Mouse (Mus musculus) limb, embryonic 14.5 days (tissue): ENCODE data around the gene Cpeb4. TPM values are rescaled to one million over a fixed set of nuclear protein-coding genes. Genes with fewer than 3 reads are reported as not detected.

Source experiments
- ATAC-seq: fragments of 200-750 bp; cut with Nextera tagmentation; 2 replicates; pipeline ENCODE4 v1.8.0; 2017; ENCODE audit warnings: low read depth, moderate number of reproducible peaks, moderate TSS enrichment; ENCODE audit not compliant: low FRiP score
- DNase-seq: peaks from one replicate; pipeline ENCODE4 v3.0.0-alpha.2; 2015; ENCODE audit warnings: low spot score
- H3K27ac ChIP-seq: fragments of 300-500 bp; sonication (generic); replicated peaks from 2 replicates; pipeline ENCODE4 v1.5.1; 2014; ENCODE audit warnings: low read depth, mild to moderate bottlenecking, low read length, moderate library complexity, mixed read lengths
- H3K27me3 ChIP-seq: fragments of 300-500 bp; sonication (generic); 2 replicates; pipeline ENCODE4 v1.6.1; 2014; ENCODE audit warnings: low read length, mixed read lengths; ENCODE audit not compliant: control insufficient read depth, insufficient read depth
- H3K36me3 ChIP-seq: fragments of 300-500 bp; sonication (generic); 2 replicates; pipeline ENCODE4 v1.6.1; 2014; ENCODE audit warnings: mild to moderate bottlenecking, low read length, moderate library complexity, mixed read lengths; ENCODE audit not compliant: control insufficient read depth, insufficient read depth
- H3K4me1 ChIP-seq: fragments of 300-500 bp; sonication (generic); 2 replicates; pipeline ENCODE4 v1.6.1; 2014; ENCODE audit warnings: antibody characterized with exemption, low read length, mixed read lengths; ENCODE audit not compliant: control insufficient read depth, insufficient read depth
- H3K4me2 ChIP-seq: fragments of 300-500 bp; sonication (generic); replicated peaks from 2 replicates; pipeline ENCODE4 v1.6.1; 2014; ENCODE audit warnings: low read depth, mild to moderate bottlenecking, low read length, moderate library complexity; ENCODE audit not compliant: severe bottlenecking
- H3K4me3 ChIP-seq: fragments of 300-500 bp; sonication (generic); replicated peaks from 2 replicates; pipeline ENCODE4 v1.5.1; 2014; ENCODE audit warnings: low read length
- H3K9ac ChIP-seq: fragments of 300-500 bp; sonication (generic); 2 replicates; pipeline ENCODE4 v1.6.1; 2014; ENCODE audit warnings: mild to moderate bottlenecking, low read depth, low read length, moderate library complexity; ENCODE audit not compliant: severe bottlenecking
- H3K9me3 ChIP-seq: fragments of 300-500 bp; sonication (generic); 2 replicates; pipeline ENCODE4 v1.6.1; 2016; ENCODE audit warnings: low read length; ENCODE audit not compliant: control insufficient read depth
- POLR2A ChIP-seq: fragments of 200-500 bp; IDR thresholded peaks from 2 replicates; pipeline ENCODE4 v1.8.0; 2012; ENCODE audit warnings: inconsistent platforms, mild to moderate bottlenecking, moderate library complexity, borderline replicate concordance; ENCODE audit not compliant: insufficient read depth, insufficient read length; ENCODE audit errors: extremely low read depth
- WGBS: fragments of 180-500 bp; shearing (Covaris S2); extraction: QIAGEN DNeasy Blood & Tissue Kit; methylation state at CpG from one replicate; pipeline ENCODE4 v1.1.7; 2014; 5-methylcytosine and 5-hydroxymethylcytosine counted together
- polyA plus RNA-seq, 2 experiments: library from polyadenylated mRNA; depleted of rRNA in 1 of 2; stranded (reverse) in 1 of 2; unstranded in 1 of 2; fragments of >200 nt; fragmentation: Nextera tagmentation in 1 of 2; extraction: Ambion mirVana in 1 of 2; gene quantifications; 2 replicates each; pipeline versions ENCODE4 v1.2.1 to v1.2.3; 2012 to 2014

Cpeb4 gene
- polyA plus RNA-seq, 2 experiments: 4.9 to 6.5 TPM

- no peaks in the 10 kb centered on the region for H3K36me3 ChIP-seq
- H3K27ac ChIP-seq: no peak overlapping the region
- DNase-seq: no peak
- ATAC-seq: no peak
- H3K9ac ChIP-seq: no peak overlapping the region
- WGBS: 44% methylated on average over 1 of the region's 1 CpGs
- no peak overlapping the region for H3K4me3 ChIP-seq
- no peak overlapping the region for H3K4me2 ChIP-seq
- no peaks in the 10 kb centered on the region for H3K4me1 ChIP-seq
- no peaks in the 10 kb centered on the region for H3K9me3 ChIP-seq
- no peak for TF ChIP-seq POLR2A
- no peaks in the 10 kb centered on the region for H3K27me3 ChIP-seq
Observed at GRCm38 (mm10) chr11:31907650-31908049, 35.6 kb downstream of the Cpeb4 start.

DNA sequence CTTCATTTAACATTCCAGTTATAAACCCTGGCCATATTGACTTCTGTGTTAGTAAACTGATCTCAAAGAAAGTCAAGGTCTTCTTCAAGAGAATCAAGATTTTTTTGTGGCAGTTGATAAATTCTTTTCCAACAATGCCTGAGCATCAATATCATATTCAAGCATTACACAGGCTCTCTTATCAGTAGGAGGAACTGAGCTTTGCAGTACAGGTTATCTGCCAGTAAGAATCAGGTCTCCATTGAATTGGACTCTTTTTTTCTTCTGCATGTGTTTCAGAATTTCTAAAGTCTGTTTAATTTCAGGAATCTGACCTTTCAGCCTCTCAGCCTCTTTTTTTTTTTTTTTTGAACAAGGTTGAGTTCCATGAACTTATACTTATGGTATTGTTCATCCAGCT is 40.9 kb downstream of the Cpeb4 start:
- DNase-seq: no peak
- no peak overlapping the region for H3K9ac ChIP-seq

GRCm38 (mm10) chr11:31917769-31918168 is 45.8 kb downstream of the Cpeb4 start:
- Histone ChIP-seq H3K9ac (no peak overlapping the region), H3K27me3 (no peaks in the 10 kb centered on the region), H3K27ac (no peak overlapping the region), H3K9me3 (no peaks in the 10 kb centered on the region), H3K4me2 (no peak overlapping the region), H3K4me3 (no peak overlapping the region), H3K4me1 (no peaks in the 10 kb centered on the region), H3K36me3 (peaks cover 8% of the 10 kb centered on the region)
- WGBS: 91% methylated on average over 1 of the region's 1 CpGs
- ATAC-seq (no peak), DNase-seq (no peak)
- TF ChIP-seq POLR2A: no peak

More for the DNA sequence above, 40.9 kb downstream of the Cpeb4 start:
- no peak overlapping the region for H3K4me3 ChIP-seq
- H3K27me3 ChIP-seq: no peaks in the 10 kb centered on the region
- H3K9me3 ChIP-seq: no peaks in the 10 kb centered on the region
- TF ChIP-seq POLR2A: no peak
- H3K4me2 ChIP-seq: no peak overlapping the region
- no peak overlapping the region for H3K27ac ChIP-seq
- ATAC-seq: no peak
- no peaks in the 10 kb centered on the region for H3K4me1 ChIP-seq
- no peaks in the 10 kb centered on the region for H3K36me3 ChIP-seq

DNA sequence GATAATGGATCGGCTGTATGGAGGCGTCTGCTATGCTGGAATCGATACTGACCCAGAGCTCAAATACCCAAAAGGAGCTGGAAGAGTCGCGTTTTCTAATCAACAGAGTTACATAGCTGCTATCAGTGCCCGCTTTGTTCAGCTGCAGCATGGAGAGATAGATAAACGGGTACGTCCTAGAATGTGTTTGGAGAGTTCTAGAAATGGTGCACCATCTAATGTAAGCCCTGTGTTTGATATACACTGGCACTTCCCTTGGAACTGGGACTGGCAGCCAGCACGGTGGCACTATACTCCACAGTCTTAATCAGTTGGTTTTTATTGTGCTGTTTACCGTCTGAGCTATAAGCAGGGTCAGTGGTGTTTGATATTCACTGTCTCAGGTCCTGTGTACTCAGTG is 58.0 kb downstream of the Cpeb4 start:
- Histone ChIP-seq H3K9ac (no peak overlapping the region), H3K36me3 (peaks cover 48% of the 10 kb centered on the region), H3K9me3 (no peaks in the 10 kb centered on the region), H3K4me1 (no peaks in the 10 kb centered on the region), H3K4me3 (no peak overlapping the region), H3K27me3 (no peaks in the 10 kb centered on the region), H3K4me2 (no peak overlapping the region), H3K27ac (no peak overlapping the region)
- DNase-seq (no peak), ATAC-seq (no peak)
- WGBS: 95% methylated on average over 10 of the region's 10 CpGs
- TF ChIP-seq POLR2A: no peak

DNA sequence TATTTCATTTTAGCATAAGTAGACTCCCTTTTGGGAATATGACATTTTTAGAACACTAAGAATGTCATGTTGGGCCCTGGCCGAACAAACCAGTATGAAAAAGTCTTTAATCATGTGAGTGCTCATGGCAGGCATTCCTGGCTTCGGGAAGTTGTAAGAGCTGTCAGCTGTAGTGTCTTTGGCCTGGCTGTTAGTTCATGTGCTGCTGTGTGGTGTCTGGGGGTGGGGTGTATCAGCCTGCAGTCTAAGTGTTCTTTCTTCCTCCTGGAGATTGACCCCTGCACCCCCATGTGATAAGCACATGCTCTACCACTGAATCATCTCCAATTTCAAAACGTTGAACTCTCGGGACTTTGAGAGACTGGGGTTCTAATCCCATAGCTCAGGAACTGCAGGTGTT is 63.6 kb downstream of the Cpeb4 start:
- peaks cover 14% of the 10 kb centered on the region; the same call in 1 of the 2 replicates for H3K36me3 ChIP-seq
- WGBS: 42% methylated on average over 4 of the region's 4 CpGs
- no peaks in the 10 kb centered on the region for H3K4me1 ChIP-seq
- no peak overlapping the region for H3K4me2 ChIP-seq
- no peak overlapping the region for H3K27ac ChIP-seq
- H3K4me3 ChIP-seq: no peak overlapping the region
- no peak overlapping the region for H3K9ac ChIP-seq
- no peaks in the 10 kb centered on the region for H3K9me3 ChIP-seq
- H3K27me3 ChIP-seq: no peaks in the 10 kb centered on the region
- no peak for DNase-seq
- no peak for TF ChIP-seq POLR2A
- ATAC-seq: no peak
